Mouse (Mus musculus) erythroblast, embryonic 14.5 days (primary cell): ENCODE results near the gene Serinc5.

Experiments
- GATA1 ChIP-seq: IDR thresholded peaks from 2 replicates; pipeline ENCODE4 v1.6.1; 2012; ENCODE audit warnings: low read length, inconsistent platforms, mixed read lengths
- TAL1 ChIP-seq: IDR thresholded peaks from 3 replicates; pipeline ENCODE4 v1.6.1; 2012; ENCODE audit warnings: low read length, inconsistent platforms, mixed read lengths

GRCm38 (mm10) chr13:92629509-92629908, 18.6 kb downstream of the Serinc5 start:
- TF ChIP-seq GATA1: no peak
- TF ChIP-seq TAL1: no peak
